Comparison of ENCODE assay signal across 8 mouse cellular contexts in genomic region chr17:21535096-21536001, GRCm38 (mm10). TPM values are rescaled to one million over a fixed set of nuclear protein-coding genes. Genes with fewer than 3 reads are reported as not detected.
DNase-seq lines count a peak whose midpoint lies in the region; ATAC-seq and TF ChIP-seq lines count a peak whose summit lies in the region.

Gene Zfp52 (plus strand): TSS chr17:21535539.

- 0 out of 2 replicates have a peak, but pooled peaks cover 7% of the 10 kb centered on the region for H3K4me1 ChIP-seq in intestine, postnatal 0 days (replicated peaks; ENCODE audit: control insufficient read depth, insufficient read depth, low read length)
- H3K4me1 ChIP-seq in limb, embryonic 10.5 days, result peaks cover 26% of the 10 kb centered on the region
- H3K4me1 ChIP-seq in midbrain, embryonic 10.5 days, result peaks cover 37% of the 10 kb centered on the region

- no peaks in the 10 kb centered on the region for H3K9me3 ChIP-seq in intestine, postnatal 0 days (ENCODE audit: control insufficient read depth)
- H3K9me3 ChIP-seq in limb, embryonic 10.5 days (replicated peaks), result no peaks in the 10 kb centered on the region
- no peaks in the 10 kb centered on the region for H3K9me3 ChIP-seq in midbrain, embryonic 10.5 days (replicated peaks)

- peak; percentile 65 for ATAC-seq in intestine, postnatal 0 days

- WGBS in intestine, postnatal 0 days, result 3% methylated on average over 21 of the region's 21 CpGs
- 6% methylated on average over 21 of the region's 21 CpGs for WGBS in limb, embryonic 10.5 days
- 4% methylated on average over 21 of the region's 21 CpGs for WGBS in midbrain, embryonic 10.5 days

- peak within 1 kb of the TSS; percentile 45 for H3K9ac ChIP-seq in intestine, postnatal 0 days (ENCODE audit: low read depth, low read length)

- H3K4me3 ChIP-seq in intestine, postnatal 0 days (ENCODE audit: low read depth, low read length), result peak within 1 kb of the TSS; percentile 54
- peak within 1 kb of the TSS; percentile 58 for H3K4me3 ChIP-seq in limb, embryonic 10.5 days
- peak within 1 kb of the TSS; percentile 57 for H3K4me3 ChIP-seq in midbrain, embryonic 10.5 days

- DNase-seq in 416B (ENCODE audit: low read depth), result peak; percentile 85
- DNase-seq in adrenal gland, adult 2 months, result peak; percentile 86
- peak; percentile 57 for DNase-seq in embryo, embryonic 9.5 days (ENCODE audit: extremely low spot score)
- DNase-seq in heart, adult 11 months, result peak; percentile 97
- DNase-seq in limb, embryonic 10.5 days (ENCODE audit: low spot score), result peak; percentile 64
- DNase-seq in midbrain, embryonic 10.5 days (ENCODE audit: low spot score), result peak; percentile 45
- peak; percentile 48 for DNase-seq in spleen, adult 12 weeks (ENCODE audit: low spot score)

- H3K27ac ChIP-seq in intestine, postnatal 0 days (ENCODE audit: low read depth, low read length), result peak within 1 kb of the TSS; percentile 29; the same call in 1 of the 2 replicates
- peak within 1 kb of the TSS; percentile 75 for H3K27ac ChIP-seq in limb, embryonic 10.5 days
- peak within 1 kb of the TSS; percentile 69 for H3K27ac ChIP-seq in midbrain, embryonic 10.5 days (replicated peaks)

- H3K27me3 ChIP-seq in intestine, postnatal 0 days (replicated peaks; ENCODE audit: control insufficient read depth, insufficient read depth, low read length), result no peaks in the 10 kb centered on the region
- H3K27me3 ChIP-seq in limb, embryonic 10.5 days (ENCODE audit: low read depth, poor library complexity, severe bottlenecking), result no peaks in the 10 kb centered on the region
- H3K27me3 ChIP-seq in midbrain, embryonic 10.5 days (ENCODE audit: low read depth, poor library complexity, severe bottlenecking), result no peaks in the 10 kb centered on the region

- peak within 1 kb of the TSS; percentile 78 for H3K4me2 ChIP-seq in intestine, postnatal 0 days (replicated peaks; ENCODE audit: low read depth)

- no peak for TF ChIP-seq CTCF in intestine, postnatal 0 days (IDR thresholded peaks at IDR 0.05; ENCODE audit: low read depth)

- H3K36me3 ChIP-seq in intestine, postnatal 0 days (ENCODE audit: control insufficient read depth, insufficient read depth), result no peaks in the 10 kb centered on the region
- H3K36me3 ChIP-seq in limb, embryonic 10.5 days, result no peaks in the 10 kb centered on the region
- H3K36me3 ChIP-seq in midbrain, embryonic 10.5 days, result no peaks in the 10 kb centered on the region

RNA-seq across cellular contexts. Expression of gene Zfp52, which starts in this region (rescaled TPM):
- 10 to 100 TPM; 19.7 to 40.9 TPM for total RNA-seq in adrenal gland, adult 2 months (2021)
- 0.17 and 0.26 TPM in 2 replicates for polyA plus RNA-seq in adrenal gland, adult 2 months (2012; rRNA removed)
- 2.7 and 3.5 TPM in 2 replicates for polyA plus RNA-seq in intestine, postnatal 0 days (2015; fragmentation: Nextera tagmentation; extraction: Ambion mirVana)
- polyA plus RNA-seq in limb, embryonic 10.5 days (2016; fragmentation: Nextera tagmentation; extraction: Ambion mirVana), result 2.0 and 2.6 TPM in 2 replicates
- polyA plus RNA-seq in midbrain, embryonic 10.5 days (2016; fragmentation: Nextera tagmentation; extraction: Ambion mirVana), result 1.7 and 2.2 TPM in 2 replicates

Comparison
In these comparisons a context has a peak if more than half of its experiments do, and no peak if none do; other contexts are left out.
1. Peak in every context shown above with its lines: DNase-seq, ATAC-seq, H3K4me3 ChIP-seq and H3K27ac ChIP-seq.
2. DNase-seq: peak in every context shown above with its lines; median percentile 97 in heart, adult 11 months; 86 in adrenal gland, adult 2 months; 85 in 416B; 64 in limb, embryonic 10.5 days; 57 in embryo, embryonic 9.5 days; 48 in spleen, adult 12 weeks; 45 in midbrain, embryonic 10.5 days.